Mouse (Mus musculus) gastrocnemius, adult 2 months (tissue): ENCODE results near the gene Chmp2b. TPM values are rescaled to one million over a fixed set of nuclear protein-coding genes. Genes with fewer than 3 reads are reported as not detected.

Source experiments
- DNase-seq: peaks from one replicate; pipeline ENCODE4 v3.0.0; 2022
- H3K27ac ChIP-seq: fragments of 200-600 bp; 2 replicates; pipeline ENCODE4 v1.8.1; 2022; ENCODE audit warnings: mild to moderate bottlenecking
- H3K4me3 ChIP-seq: fragments of 200-600 bp; 2 replicates; pipeline ENCODE4 v1.8.1; 2022; ENCODE audit warnings: mild to moderate bottlenecking, moderate library complexity
- CTCF ChIP-seq: fragments of 200-600 bp; IDR thresholded peaks from 2 replicates; pipeline ENCODE4 v1.8.1; 2022; ENCODE audit warnings: antibody characterized with exemption, mild to moderate bottlenecking, moderate library complexity
- intact Hi-C: fragments of 180-260 bp; cut with DNase I; formaldehyde crosslinking; loops from one replicate; pipeline ENCODE4 v1.15.1; 2025
- total RNA-seq, 2 experiments: library from RNA; stranded (reverse); gene quantifications; 2 replicates each; pipeline ENCODE4 v1.2.3; 2021

Gene Chmp2b
- total RNA-seq, 2 experiments from 2014 or later, result 30.4 to 35.5 TPM

- intact Hi-C loops, result no loop called here
Observed at GRCm38 (mm10) chr16:65496030-65496429, 66.5 kb downstream of the Chmp2b start.

More at GRCm38 (mm10) chr16:65496030-65496429, 66.5 kb downstream of the Chmp2b start:
- Histone ChIP-seq H3K27ac (no peak overlapping the region), H3K4me3 (no peak overlapping the region)
- DNase-seq, result no peak
- no peak for TF ChIP-seq CTCF

Other genes starting within 250 kb of the Chmp2b start
- not detected for gene Pou1f1, start 42.2 kb downstream of the Chmp2b start, total RNA-seq